Mouse (Mus musculus) limb, embryonic 13.5 days (tissue): ENCODE measurements at regions not wholly inside any gene's neighbourhood (a gene's known extent, or its start where the extent isn't known, plus 50 kb on each side); places are given as distances from the start of the nearest gene placed in this dataset.

ENCODE experiments used
- ATAC-seq: fragments of 200-750 bp; cut with Nextera tagmentation; 2 replicates; pipeline ENCODE4 v1.8.0; 2017; ENCODE audit warnings: low read depth, moderate number of reproducible peaks, moderate TSS enrichment; ENCODE audit not compliant: low FRiP score
- H3K27ac ChIP-seq: fragments of 300-500 bp; sonication (generic); 2 replicates; pipeline ENCODE4 v1.5.1; 2015; ENCODE audit warnings: inconsistent platforms, mild to moderate bottlenecking, moderate library complexity
- H3K27me3 ChIP-seq: fragments of 300-500 bp; sonication (generic); 2 replicates; pipeline ENCODE4 v1.6.1; 2015; ENCODE audit warnings: mild to moderate bottlenecking, inconsistent platforms
- H3K36me3 ChIP-seq: fragments of 300-500 bp; sonication (generic); 2 replicates; pipeline ENCODE4 v1.6.1; 2015; ENCODE audit warnings: inconsistent platforms, mild to moderate bottlenecking, moderate library complexity
- H3K4me1 ChIP-seq: fragments of 300-500 bp; sonication (generic); 2 replicates; pipeline ENCODE4 v1.6.1; 2015; ENCODE audit warnings: inconsistent platforms
- H3K4me2 ChIP-seq: fragments of 300-500 bp; sonication (generic); replicated peaks from 2 replicates; pipeline ENCODE4 v1.6.1; 2015; ENCODE audit warnings: inconsistent platforms, mild to moderate bottlenecking, moderate library complexity
- H3K4me3 ChIP-seq: fragments of 300-500 bp; sonication (generic); 2 replicates; pipeline ENCODE4 v1.5.1; 2015; ENCODE audit warnings: moderate library complexity, mild to moderate bottlenecking, inconsistent platforms
- H3K9ac ChIP-seq: fragments of 300-500 bp; sonication (generic); 2 replicates; pipeline ENCODE4 v1.6.1; 2015; ENCODE audit warnings: mild to moderate bottlenecking, inconsistent platforms
- H3K9me3 ChIP-seq: fragments of 300-500 bp; sonication (generic); 2 replicates; pipeline ENCODE4 v1.6.1; 2016; ENCODE audit warnings: inconsistent platforms
- WGBS: fragments of 180-500 bp; shearing (Covaris S2); methylation state at CpG from one replicate; pipeline ENCODE4 v1.1.7; 2015; 5-methylcytosine and 5-hydroxymethylcytosine counted together

DNA sequence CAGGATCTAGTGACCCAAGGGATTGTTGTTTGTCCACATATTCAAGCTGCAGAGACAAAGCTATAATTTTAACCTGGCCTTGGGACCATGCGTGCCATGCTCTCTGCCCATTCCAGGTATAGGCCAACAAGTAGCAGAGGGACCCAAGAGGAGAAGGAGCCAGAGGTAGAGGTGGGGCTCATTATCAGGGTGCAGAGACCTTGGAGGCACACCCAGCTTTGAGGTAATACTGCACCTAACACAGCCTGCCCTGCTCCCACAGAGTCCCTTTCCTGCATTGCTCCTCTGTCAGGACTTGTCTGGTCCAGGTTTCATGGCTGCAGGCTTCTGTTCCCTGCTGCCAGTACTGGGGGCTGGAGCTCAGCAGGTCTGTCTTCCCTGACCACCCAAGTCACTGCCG is 108.4 kb upstream of the Med13l start:
- H3K4me1 ChIP-seq: 0 out of 2 replicates have a peak, but pooled peaks cover 9% of the 10 kb centered on the region
- H3K9ac ChIP-seq: no peak overlapping the region
- ATAC-seq: no peak
- H3K36me3 ChIP-seq: no peaks in the 10 kb centered on the region
- no peak overlapping the region for H3K4me3 ChIP-seq
- 56% methylated on average over 2 of the region's 2 CpGs for WGBS
- no peak overlapping the region for H3K27ac ChIP-seq
- H3K9me3 ChIP-seq: no peaks in the 10 kb centered on the region
- H3K27me3 ChIP-seq: no peaks in the 10 kb centered on the region
- no peak overlapping the region for H3K4me2 ChIP-seq

DNA sequence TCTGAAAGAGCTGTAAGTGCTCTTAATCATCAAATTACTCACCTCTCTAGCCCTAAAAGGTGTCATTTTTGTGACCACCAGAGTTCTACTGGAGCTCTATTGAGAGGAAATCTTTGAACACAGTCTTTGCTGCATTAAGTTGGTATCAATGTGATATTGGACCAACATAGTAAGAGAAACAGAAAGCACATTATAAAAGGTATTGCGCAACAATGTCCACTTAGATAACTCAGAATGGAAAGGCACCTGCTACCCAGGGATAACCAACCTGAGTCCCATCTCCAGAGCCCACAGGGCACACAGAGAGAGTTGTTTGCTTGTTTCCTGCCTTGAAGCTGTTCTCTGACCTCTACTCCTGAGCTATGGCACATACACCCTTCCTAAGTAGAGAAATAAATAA is 106.4 kb upstream of the Med13l start:
- no peak for ATAC-seq
- Histone ChIP-seq H3K9ac (no peak overlapping the region), H3K27ac (no peak overlapping the region), H3K4me1 (peaks cover 15% of the 10 kb centered on the region), H3K9me3 (no peaks in the 10 kb centered on the region), H3K4me2 (no peak overlapping the region), H3K4me3 (no peak overlapping the region), H3K36me3 (no peaks in the 10 kb centered on the region), H3K27me3 (peaks cover 3% of the 10 kb centered on the region; the same call in 1 of the 2 replicates)
- 98% methylated on average over 1 of the region's 1 CpGs for WGBS

DNA sequence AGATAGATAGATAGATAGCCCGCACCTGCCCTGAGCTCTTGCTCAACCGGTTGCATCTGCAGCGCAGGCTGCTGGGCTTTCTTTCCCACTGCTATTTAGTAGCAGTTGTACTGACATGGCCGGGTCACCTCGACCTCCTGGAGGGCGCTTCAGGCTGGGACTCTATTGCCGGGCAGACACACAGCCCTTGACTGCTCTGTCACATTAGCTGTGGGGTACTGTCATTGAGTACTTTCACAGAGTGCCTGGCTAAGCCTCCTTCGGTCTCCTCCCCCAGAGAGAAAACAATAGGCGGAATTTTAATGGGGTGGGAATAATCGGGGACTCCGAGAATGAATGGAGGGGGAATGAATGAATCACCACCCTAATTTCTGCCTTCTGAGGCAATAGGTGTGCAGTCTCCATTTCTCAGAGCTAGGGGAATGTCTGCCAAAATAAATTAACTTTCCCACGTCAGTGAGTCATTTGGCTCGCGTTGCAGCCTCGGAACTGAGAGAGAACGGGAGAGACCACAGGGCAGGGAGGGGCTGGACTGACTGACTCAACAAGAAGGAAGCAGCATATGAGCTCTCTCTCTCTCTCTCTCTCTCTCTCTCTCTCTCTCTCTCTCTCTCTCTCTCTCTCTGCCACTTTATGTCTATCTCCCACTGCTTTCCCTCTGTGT is 101.6 kb upstream of the Med13l start:
- Histone ChIP-seq H3K27me3 (peaks cover 3% of the 10 kb centered on the region; the same call in 1 of the 2 replicates), H3K9ac (no peak overlapping the region), H3K27ac (peak overlapping the region; percentile 58; the same call in 1 of the 2 replicates), H3K4me3 (peak overlapping the region; percentile 30), H3K36me3 (no peaks in the 10 kb centered on the region), H3K4me2 (peak overlapping the region; percentile 67), H3K4me1 (peaks cover 33% of the 10 kb centered on the region), H3K9me3 (no peaks in the 10 kb centered on the region)
- WGBS: 6% methylated on average over 16 of the region's 16 CpGs
- ATAC-seq: peak; percentile 58

DNA sequence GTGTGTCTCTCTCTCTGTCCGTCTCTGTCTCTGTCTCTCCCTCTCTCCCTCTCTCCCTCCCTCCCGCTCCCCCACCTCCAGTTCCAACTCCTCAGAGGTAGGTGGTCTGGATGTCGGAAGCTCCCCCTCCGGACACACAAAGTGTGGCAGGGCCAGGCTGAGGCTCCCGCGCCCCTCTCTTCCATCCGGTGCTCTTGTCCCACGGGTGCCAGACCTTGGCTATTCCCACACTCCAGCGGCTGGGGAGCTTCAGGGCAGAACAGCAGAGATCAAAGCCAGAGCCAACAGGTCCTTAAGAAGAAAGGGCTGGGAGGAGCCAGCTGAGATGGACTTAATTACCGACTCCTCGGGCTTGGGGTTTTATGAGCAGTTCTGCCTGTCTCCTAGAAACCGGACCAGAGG is 101.1 kb upstream of the Med13l start:
- Histone ChIP-seq H3K4me1 (peaks cover 38% of the 10 kb centered on the region), H3K9me3 (no peaks in the 10 kb centered on the region), H3K4me3 (peak overlapping the region; percentile 30), H3K27me3 (peaks cover 3% of the 10 kb centered on the region; the same call in 1 of the 2 replicates), H3K9ac (0 out of 2 replicates have a peak overlapping the region, but pooled peaks have one; percentile 43), H3K36me3 (no peaks in the 10 kb centered on the region), H3K27ac (peak overlapping the region; percentile 58; the same call in 1 of the 2 replicates), H3K4me2 (peak overlapping the region; percentile 67)
- WGBS: under 1% methylated on average over 12 of the region's 12 CpGs
- ATAC-seq: peak; percentile 37

DNA sequence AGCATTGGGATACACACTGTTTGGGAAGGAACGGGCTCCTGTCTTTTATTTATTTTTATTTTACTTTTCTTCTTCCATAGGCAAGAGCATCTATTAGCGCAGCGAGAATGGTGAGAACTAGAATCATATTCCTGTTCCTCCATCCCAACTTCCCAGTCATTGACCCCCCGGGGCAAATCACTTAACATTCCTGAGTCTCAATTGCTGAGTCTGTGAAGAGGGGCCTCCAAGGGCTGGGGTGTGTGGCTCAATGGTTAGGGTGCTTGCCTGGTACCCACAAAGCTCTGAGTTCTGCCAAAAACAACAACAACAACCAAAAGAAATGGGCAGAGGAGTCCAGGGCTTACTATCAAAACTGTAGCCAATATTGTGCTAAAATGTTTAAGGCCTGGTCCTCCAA is 98.5 kb upstream of the Med13l start:
- Histone ChIP-seq H3K4me1 (peaks cover 63% of the 10 kb centered on the region), H3K27me3 (peaks cover 3% of the 10 kb centered on the region; the same call in 1 of the 2 replicates), H3K9me3 (no peaks in the 10 kb centered on the region), H3K36me3 (no peaks in the 10 kb centered on the region), H3K4me3 (no peak overlapping the region), H3K27ac (no peak overlapping the region), H3K9ac (no peak overlapping the region), H3K4me2 (no peak overlapping the region)
- 46% methylated on average over 4 of the region's 4 CpGs for WGBS
- ATAC-seq: no peak

DNA sequence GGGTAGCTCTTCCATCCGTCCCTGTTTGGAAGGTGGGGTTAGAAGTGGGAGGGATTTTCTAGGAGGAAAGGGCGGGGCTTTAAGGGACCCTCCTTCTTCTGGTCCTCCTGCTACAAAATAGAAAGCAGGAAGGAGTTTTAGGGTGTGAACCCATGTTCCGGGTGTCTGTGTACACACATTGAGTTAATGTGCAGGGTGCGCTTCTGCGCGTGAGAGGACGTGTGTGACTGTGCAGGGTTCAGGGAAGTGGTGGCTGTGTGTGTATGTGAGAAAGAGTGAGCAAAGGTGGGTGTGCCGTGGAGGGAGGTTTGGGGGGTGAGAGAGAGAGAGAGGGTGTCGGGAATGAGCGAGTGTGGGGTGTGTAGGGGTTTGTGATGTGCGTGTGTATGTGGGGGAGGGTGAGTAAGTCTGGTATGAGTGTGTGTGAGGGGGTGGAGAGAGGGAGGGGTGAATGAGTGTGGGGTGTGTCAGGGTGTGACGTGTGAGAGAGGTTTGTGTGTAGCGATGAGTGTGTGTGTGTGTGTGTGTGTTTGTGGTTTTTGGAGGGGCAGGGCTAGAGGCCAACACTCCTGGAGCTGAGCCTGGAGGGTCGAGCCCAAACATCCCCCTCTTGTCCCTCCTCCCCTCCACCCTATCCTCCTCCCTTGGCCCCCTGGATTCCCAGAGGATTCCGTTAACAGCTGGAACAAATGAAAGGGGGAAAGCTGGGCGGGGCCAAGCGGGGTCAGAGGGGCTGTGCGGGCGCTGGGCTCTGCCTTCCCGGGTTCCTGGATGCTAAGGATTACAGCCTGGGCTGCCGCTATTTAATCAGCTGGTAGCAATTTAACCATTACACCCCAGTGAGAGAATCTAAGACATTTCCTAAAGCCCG is 95.3 kb upstream of the Med13l start:
- H3K4me1 ChIP-seq: peaks cover 67% of the 10 kb centered on the region
- peak; percentile 85 for ATAC-seq
- WGBS: 2% methylated on average over 22 of the region's 22 CpGs
- peak overlapping the region; percentile 51 for H3K9ac ChIP-seq
- no peaks in the 10 kb centered on the region for H3K9me3 ChIP-seq
- no peaks in the 10 kb centered on the region for H3K27me3 ChIP-seq
- no peaks in the 10 kb centered on the region for H3K36me3 ChIP-seq
- peak overlapping the region; percentile 31 for H3K4me3 ChIP-seq
- peak overlapping the region; percentile 85 for H3K27ac ChIP-seq
- H3K4me2 ChIP-seq: peak overlapping the region; percentile 58

DNA sequence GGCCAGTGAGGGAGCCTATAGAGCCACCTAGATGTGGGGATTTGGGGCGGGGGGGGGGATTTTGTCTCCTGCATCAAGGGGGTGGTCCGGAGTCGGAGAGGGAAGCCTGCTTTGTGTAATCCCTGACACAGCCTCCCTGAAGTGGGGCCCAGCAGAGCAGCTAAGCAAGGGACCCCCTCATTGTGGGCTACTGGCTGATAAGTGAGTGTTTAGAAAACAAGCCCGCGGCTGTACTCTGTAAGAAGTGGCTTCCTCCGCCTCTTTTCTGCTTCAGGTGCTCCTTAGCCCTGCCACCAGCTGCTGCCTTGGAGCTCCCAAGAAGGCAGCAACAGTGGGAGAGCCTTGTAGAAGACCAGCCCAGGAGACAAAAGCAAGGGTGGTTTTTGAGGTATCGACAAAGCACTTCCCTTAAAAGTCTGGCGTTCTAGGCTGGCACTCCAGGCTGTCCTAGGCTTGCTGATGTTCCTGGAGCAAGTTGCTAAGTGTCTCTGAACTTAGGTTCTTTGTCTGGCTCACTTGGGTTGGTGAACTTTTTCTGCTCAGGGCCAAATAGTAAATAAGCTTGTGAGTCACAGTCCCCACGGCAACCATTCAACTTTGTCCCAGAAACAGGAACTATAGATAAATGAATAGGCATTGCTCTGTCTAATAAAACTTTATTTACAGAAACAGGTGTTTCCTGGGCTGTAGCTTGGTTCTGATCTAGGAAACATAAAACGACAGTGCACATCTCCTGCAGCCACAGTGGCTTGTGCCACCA is 94.3 kb upstream of the Med13l start:
- Histone ChIP-seq H3K36me3 (no peaks in the 10 kb centered on the region), H3K4me3 (peak overlapping the region; percentile 31), H3K4me2 (peak overlapping the region; percentile 58), H3K27ac (peak overlapping the region; percentile 85), H3K27me3 (no peaks in the 10 kb centered on the region), H3K9ac (peak overlapping the region; percentile 51; the same call in 1 of the 2 replicates), H3K4me1 (peaks cover 65% of the 10 kb centered on the region), H3K9me3 (no peaks in the 10 kb centered on the region)
- ATAC-seq: peak; percentile 1; the same call in 1 of the 2 replicates
- 4% methylated on average over 10 of the region's 10 CpGs for WGBS

DNA sequence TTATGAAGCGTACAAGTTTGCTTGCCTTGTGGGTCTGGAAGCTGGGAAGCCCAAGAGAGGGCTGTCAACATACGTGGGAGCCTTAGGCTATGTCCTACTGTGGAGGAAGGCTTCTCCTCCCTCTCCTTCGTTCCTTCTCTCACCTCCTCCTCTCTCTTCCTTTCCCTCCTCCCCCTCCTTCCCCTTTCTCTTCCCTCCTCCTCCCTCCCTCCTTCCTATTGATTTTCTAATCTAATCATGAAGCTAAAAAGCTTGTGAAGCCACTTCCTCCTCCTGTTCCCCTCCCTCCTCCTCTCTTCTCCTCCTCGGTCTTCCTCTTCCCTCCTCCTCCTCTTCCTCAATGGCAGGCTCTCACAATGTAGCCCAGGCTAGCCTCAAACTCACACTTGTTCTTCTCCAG is 91.7 kb upstream of the Med13l start:
- Histone ChIP-seq H3K4me3 (no peak overlapping the region), H3K36me3 (no peaks in the 10 kb centered on the region), H3K4me1 (peaks cover 64% of the 10 kb centered on the region), H3K27me3 (no peaks in the 10 kb centered on the region), H3K4me2 (no peak overlapping the region), H3K9me3 (no peaks in the 10 kb centered on the region), H3K27ac (no peak overlapping the region), H3K9ac (no peak overlapping the region)
- 60% methylated on average over 4 of the region's 4 CpGs for WGBS
- ATAC-seq: no peak

DNA sequence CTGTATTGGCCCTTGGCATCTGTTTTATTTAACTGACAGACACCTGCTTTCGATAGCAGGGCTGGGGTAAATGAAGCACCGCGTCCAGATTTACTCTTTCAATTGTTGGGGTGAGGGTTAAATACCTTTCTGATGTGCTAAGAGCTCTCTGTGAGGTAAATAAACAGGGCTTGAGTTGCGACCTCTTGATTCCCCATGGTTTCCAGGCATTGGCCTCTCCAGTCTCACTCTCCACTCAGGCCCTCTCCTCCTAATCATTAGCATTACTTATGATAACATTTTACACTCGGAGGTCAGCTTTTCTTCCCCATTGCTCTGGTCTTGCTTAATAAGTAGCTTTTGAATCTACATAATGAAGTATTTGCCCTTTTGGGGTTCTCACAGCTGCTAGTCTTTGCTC is 88.9 kb upstream of the Med13l start:
- no peaks in the 10 kb centered on the region for H3K27me3 ChIP-seq
- no peaks in the 10 kb centered on the region for H3K36me3 ChIP-seq
- no peak for ATAC-seq
- no peak overlapping the region for H3K4me2 ChIP-seq
- no peak overlapping the region; the same call in 1 of the 2 replicates for H3K27ac ChIP-seq
- no peaks in the 10 kb centered on the region for H3K9me3 ChIP-seq
- WGBS: 33% methylated on average over 5 of the region's 5 CpGs
- H3K9ac ChIP-seq: no peak overlapping the region
- H3K4me3 ChIP-seq: no peak overlapping the region
- peaks cover 46% of the 10 kb centered on the region for H3K4me1 ChIP-seq

DNA sequence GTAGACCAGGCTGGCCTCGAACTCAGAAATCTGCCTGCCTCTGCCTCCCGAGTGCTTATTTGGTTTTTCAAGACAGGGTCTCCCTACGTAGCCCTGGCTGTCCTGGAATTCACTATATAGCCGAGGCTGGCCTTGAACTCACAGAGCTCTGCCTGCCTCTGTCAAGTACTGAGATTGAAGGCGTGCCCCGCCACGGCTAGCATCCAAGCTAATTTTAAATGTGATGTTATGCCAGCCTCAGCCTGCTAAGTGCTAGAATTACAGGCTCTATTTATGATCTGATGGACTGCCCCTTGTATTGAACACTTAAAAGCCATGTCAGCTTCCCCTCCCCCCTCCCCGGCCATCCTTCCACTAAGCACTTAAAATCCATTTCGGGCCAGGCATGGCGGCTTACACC is 88.2 kb upstream of the Med13l start:
- Histone ChIP-seq H3K27me3 (no peaks in the 10 kb centered on the region), H3K4me2 (no peak overlapping the region), H3K27ac (no peak overlapping the region), H3K4me3 (no peak overlapping the region), H3K9me3 (no peaks in the 10 kb centered on the region), H3K9ac (no peak overlapping the region), H3K36me3 (no peaks in the 10 kb centered on the region), H3K4me1 (peaks cover 49% of the 10 kb centered on the region)
- 79% methylated on average over 10 of the region's 10 CpGs for WGBS
- ATAC-seq: no peak

DNA sequence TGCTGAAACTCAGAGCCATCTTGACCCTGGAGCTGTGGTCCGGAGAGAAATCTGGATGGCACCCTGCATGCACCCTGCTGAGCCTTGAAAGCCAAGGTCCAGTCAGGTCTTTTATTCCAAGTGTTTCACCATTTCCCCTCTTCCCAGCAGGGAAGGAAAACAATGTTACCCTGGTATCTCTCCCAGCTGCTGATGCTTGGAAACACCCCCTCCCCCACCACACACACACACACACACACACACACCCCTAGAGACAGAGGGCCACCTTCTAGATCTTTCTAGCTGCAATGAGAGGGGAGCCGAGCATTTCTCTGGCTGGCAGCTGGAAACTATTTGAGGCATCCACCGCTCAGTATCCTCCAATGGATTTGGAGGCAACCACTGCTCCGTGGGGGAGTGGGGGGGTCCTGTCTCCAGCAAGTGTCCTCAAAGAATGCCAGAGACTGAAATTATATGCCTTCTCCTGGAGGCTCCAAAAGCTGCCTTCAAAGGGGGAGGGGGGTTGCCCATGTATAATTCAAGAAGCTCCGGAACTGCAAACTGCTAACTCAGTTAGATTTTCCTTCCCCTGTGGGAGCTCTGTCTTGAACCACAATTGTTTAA is 87.2 kb upstream of the Med13l start:
- ATAC-seq: 0 out of 2 replicates have a peak, but pooled peaks have one; percentile 37
- no peaks in the 10 kb centered on the region for H3K36me3 ChIP-seq
- no peak overlapping the region for H3K4me2 ChIP-seq
- no peaks in the 10 kb centered on the region for H3K9me3 ChIP-seq
- WGBS: 24% methylated on average over 5 of the region's 5 CpGs
- no peak overlapping the region for H3K4me3 ChIP-seq
- H3K27ac ChIP-seq: no peak overlapping the region
- no peaks in the 10 kb centered on the region for H3K27me3 ChIP-seq
- H3K9ac ChIP-seq: 0 out of 2 replicates have a peak overlapping the region, but pooled peaks have one; percentile 4
- H3K4me1 ChIP-seq: peaks cover 50% of the 10 kb centered on the region
